Mouse (Mus musculus) embryonic facial prominence, embryonic 12.5 days (tissue): ENCODE measurements at regions not wholly inside any gene's neighbourhood (a gene's known extent, or its start where the extent isn't known, plus 50 kb on each side); places are given as distances from the start of the nearest gene placed in this dataset.

ENCODE experiments used
- ATAC-seq: fragments of 200-750 bp; cut with Nextera tagmentation; 2 replicates; pipeline ENCODE4 v1.8.0; 2017; ENCODE audit not compliant: insufficient number of reproducible peaks, insufficient read depth, low FRiP score, low TSS enrichment
- H3K27ac ChIP-seq: fragments of 300-500 bp; sonication (generic); 2 replicates; pipeline ENCODE4 v1.5.1; 2016; ENCODE audit warnings: mild to moderate bottlenecking
- H3K27me3 ChIP-seq: fragments of 300-500 bp; sonication (generic); 2 replicates; pipeline ENCODE4 v1.6.1; 2016; ENCODE audit warnings: mild to moderate bottlenecking, moderate library complexity
- H3K36me3 ChIP-seq: fragments of 300-500 bp; sonication (generic); 2 replicates; pipeline ENCODE4 v1.6.1; 2016; ENCODE audit warnings: mild to moderate bottlenecking
- H3K4me1 ChIP-seq: fragments of 300-500 bp; sonication (generic); 2 replicates; pipeline ENCODE4 v1.6.1; 2016
- H3K4me2 ChIP-seq: fragments of 300-500 bp; sonication (generic); replicated peaks from 2 replicates; pipeline ENCODE4 v1.6.1; 2016; ENCODE audit warnings: mild to moderate bottlenecking, moderate library complexity
- H3K4me3 ChIP-seq: fragments of 300-500 bp; sonication (generic); 2 replicates; pipeline ENCODE4 v1.5.1; 2016; ENCODE audit warnings: mild to moderate bottlenecking
- H3K9ac ChIP-seq: fragments of 300-500 bp; sonication (generic); 2 replicates; pipeline ENCODE4 v1.6.1; 2016; ENCODE audit warnings: mild to moderate bottlenecking, moderate library complexity
- H3K9me3 ChIP-seq: fragments of 300-500 bp; sonication (generic); 2 replicates; pipeline ENCODE4 v1.6.1; 2016; ENCODE audit warnings: mild to moderate bottlenecking, moderate library complexity
- WGBS: fragments of 180-500 bp; shearing (Covaris S2); methylation state at CpG from one replicate; pipeline ENCODE4 v1.1.7; 2016; 5-methylcytosine and 5-hydroxymethylcytosine counted together

DNA sequence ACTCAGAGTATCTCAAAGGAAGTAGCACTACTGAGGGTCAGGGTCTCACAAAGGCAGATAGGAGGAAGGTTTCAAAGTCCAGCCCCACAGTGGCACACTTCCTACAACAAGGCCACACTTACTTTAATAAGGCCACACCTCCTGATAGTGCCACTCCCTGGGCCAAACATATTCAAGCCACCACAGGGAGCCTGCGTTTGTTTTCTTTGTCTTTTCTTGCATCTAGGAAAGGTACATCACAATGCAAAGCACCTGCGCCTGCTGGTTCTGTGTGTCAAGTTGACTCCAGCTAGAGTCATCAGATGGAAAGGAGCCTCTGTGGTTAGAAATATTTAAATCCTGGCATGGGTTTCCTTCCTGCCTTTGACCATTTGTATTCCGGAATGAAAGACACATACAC, 355.4 kb upstream of the Castor2 start:
- H3K27me3 ChIP-seq: no peaks in the 10 kb centered on the region
- WGBS: 83% methylated on average over 3 of the region's 3 CpGs
- H3K4me3 ChIP-seq: no peak overlapping the region
- no peaks in the 10 kb centered on the region for H3K9me3 ChIP-seq
- ATAC-seq: no peak
- H3K27ac ChIP-seq: no peak overlapping the region
- H3K4me2 ChIP-seq: no peak overlapping the region
- no peak overlapping the region for H3K9ac ChIP-seq
- H3K36me3 ChIP-seq: no peaks in the 10 kb centered on the region
- H3K4me1 ChIP-seq: no peaks in the 10 kb centered on the region

DNA sequence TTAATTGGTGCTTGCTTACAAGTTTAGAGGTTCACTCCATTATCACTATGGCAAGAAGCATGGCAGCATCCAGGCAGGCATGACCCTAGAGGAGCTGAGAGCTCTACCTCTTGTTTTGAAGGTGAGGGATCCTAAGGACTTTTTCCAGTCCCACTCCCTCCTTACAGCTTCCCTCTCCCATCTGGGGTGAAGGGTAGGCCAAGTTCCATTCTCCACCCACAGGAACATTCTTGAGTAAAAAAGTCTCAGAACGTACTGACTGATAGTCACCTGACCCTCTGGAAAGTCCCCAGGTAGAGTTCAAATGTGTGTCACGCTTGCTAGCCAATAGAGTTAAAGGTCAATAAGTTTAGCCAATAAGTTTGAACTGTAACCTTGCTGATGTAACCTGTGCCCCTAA, 355.9 kb upstream of the Castor2 start:
- no peaks in the 10 kb centered on the region for H3K36me3 ChIP-seq
- no peaks in the 10 kb centered on the region for H3K4me1 ChIP-seq
- H3K27ac ChIP-seq: no peak overlapping the region
- H3K9me3 ChIP-seq: no peaks in the 10 kb centered on the region
- H3K4me2 ChIP-seq: no peak overlapping the region
- WGBS: 79% methylated on average over 2 of the region's 2 CpGs
- H3K4me3 ChIP-seq: no peak overlapping the region
- no peaks in the 10 kb centered on the region for H3K27me3 ChIP-seq
- no peak overlapping the region for H3K9ac ChIP-seq
- ATAC-seq: no peak

DNA sequence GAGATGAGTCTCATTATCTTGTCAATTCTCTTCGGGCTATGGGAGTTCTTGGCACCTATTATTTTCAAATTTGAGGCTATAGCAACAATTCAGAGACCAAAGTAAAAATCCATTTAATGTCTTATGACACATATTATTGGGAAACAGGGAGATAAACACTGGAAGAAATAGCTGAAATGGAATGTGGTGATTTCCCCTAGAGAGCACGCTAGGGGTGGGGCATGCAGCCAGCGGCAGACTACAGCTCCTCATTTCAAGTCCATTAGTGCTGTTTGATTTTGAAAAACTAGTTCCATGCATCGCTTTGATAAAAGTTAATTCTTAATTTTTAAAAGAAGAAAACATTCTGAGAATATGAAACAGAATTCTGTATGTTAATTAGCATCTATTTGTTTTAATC, 367.6 kb upstream of the Castor2 start:
- no peaks in the 10 kb centered on the region for H3K9me3 ChIP-seq
- no peaks in the 10 kb centered on the region for H3K36me3 ChIP-seq
- ATAC-seq: no peak
- H3K4me2 ChIP-seq: no peak overlapping the region
- H3K9ac ChIP-seq: no peak overlapping the region
- H3K4me3 ChIP-seq: no peak overlapping the region
- WGBS: 80% methylated on average over 4 of the region's 4 CpGs
- no peaks in the 10 kb centered on the region for H3K27me3 ChIP-seq
- H3K4me1 ChIP-seq: no peaks in the 10 kb centered on the region
- no peak overlapping the region for H3K27ac ChIP-seq

GRCm38 (mm10) chr5:133718187-133719078, 381.1 kb upstream of the Castor2 start:
- Histone ChIP-seq H3K27me3 (no peaks in the 10 kb centered on the region), H3K9me3 (no peaks in the 10 kb centered on the region), H3K4me3 (no peak overlapping the region), H3K4me1 (no peaks in the 10 kb centered on the region), H3K9ac (no peak overlapping the region), H3K36me3 (no peaks in the 10 kb centered on the region), H3K4me2 (no peak overlapping the region), H3K27ac (no peak overlapping the region)
- WGBS: 53% methylated on average over 10 of the region's 10 CpGs
- ATAC-seq: no peak

DNA sequence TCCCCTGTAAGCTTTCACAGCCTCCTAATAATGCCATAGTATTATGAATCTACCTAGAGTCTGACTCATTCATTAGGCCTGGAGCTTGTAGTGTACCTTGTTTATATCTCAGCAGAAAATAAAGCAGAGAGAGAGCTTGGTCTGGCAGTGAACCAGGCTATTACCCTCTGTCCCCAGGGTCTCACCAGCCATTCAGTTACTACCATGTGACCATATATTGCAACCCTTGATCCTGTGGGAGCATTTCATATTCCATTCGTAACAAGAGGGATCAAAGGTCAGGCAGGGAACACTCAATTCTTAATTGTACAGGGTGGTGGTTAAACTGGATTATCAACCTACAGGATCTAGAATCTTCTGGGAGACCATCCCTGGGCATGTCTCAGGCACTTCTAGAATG, 383.7 kb upstream of the Castor2 start:
- Histone ChIP-seq H3K27ac (no peak overlapping the region), H3K27me3 (no peaks in the 10 kb centered on the region), H3K36me3 (no peaks in the 10 kb centered on the region), H3K9me3 (no peaks in the 10 kb centered on the region), H3K4me2 (no peak overlapping the region), H3K9ac (no peak overlapping the region), H3K4me1 (no peaks in the 10 kb centered on the region), H3K4me3 (no peak overlapping the region)
- no peak for ATAC-seq
- 69% methylated on average over 1 of the region's 1 CpGs for WGBS

- 66% methylated on average over 3 of the region's 3 CpGs for WGBS
- no peak overlapping the region for H3K4me3 ChIP-seq
- ATAC-seq: no peak
- no peaks in the 10 kb centered on the region for H3K9me3 ChIP-seq
- no peak overlapping the region for H3K9ac ChIP-seq
- H3K4me2 ChIP-seq: no peak overlapping the region
- H3K36me3 ChIP-seq: no peaks in the 10 kb centered on the region
- no peak overlapping the region for H3K27ac ChIP-seq
- no peaks in the 10 kb centered on the region for H3K27me3 ChIP-seq
- no peaks in the 10 kb centered on the region for H3K4me1 ChIP-seq
Observed at GRCm38 (mm10) chr5:133712652-133713051, 386.9 kb upstream of the Castor2 start.

- H3K4me2 ChIP-seq: no peak overlapping the region
- 61% methylated on average over 8 of the region's 8 CpGs for WGBS
- no peak for ATAC-seq
- H3K9me3 ChIP-seq: no peaks in the 10 kb centered on the region
- H3K27ac ChIP-seq: no peak overlapping the region
- H3K4me1 ChIP-seq: no peaks in the 10 kb centered on the region
- no peaks in the 10 kb centered on the region for H3K36me3 ChIP-seq
- H3K27me3 ChIP-seq: no peaks in the 10 kb centered on the region
- H3K4me3 ChIP-seq: no peak overlapping the region
- no peak overlapping the region for H3K9ac ChIP-seq
Observed at GRCm38 (mm10) chr5:133708881-133709280, 390.6 kb upstream of the Castor2 start.

GRCm38 (mm10) chr5:133686206-133686605, 413.3 kb upstream of the Castor2 start:
- Histone ChIP-seq H3K27me3 (no peaks in the 10 kb centered on the region), H3K4me2 (no peak overlapping the region), H3K4me1 (no peaks in the 10 kb centered on the region), H3K9ac (no peak overlapping the region), H3K27ac (no peak overlapping the region), H3K36me3 (no peaks in the 10 kb centered on the region), H3K9me3 (no peaks in the 10 kb centered on the region), H3K4me3 (no peak overlapping the region)
- WGBS: 82% methylated on average over 2 of the region's 2 CpGs
- ATAC-seq: no peak

DNA sequence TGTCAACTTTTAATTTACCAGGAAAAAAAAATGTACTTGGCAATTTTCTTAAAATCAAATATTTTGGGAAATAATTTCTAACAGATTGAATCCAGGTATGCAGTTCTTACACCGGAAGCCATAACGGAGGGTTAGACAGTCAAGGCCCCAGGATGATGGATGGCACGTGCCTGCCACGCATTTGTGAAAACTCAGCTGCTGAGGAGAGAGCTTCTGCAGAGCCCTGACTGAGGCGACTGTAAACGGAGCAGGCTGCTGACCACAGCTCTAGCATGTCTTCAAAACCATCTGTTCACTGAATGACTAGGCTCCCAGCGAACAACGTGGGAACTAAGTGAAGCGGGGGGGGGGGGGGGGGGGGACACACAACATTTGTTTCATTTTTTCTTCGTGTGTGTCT, 416.5 kb upstream of the Castor2 start:
- Histone ChIP-seq H3K4me1 (no peaks in the 10 kb centered on the region), H3K27ac (no peak overlapping the region), H3K4me2 (no peak overlapping the region), H3K4me3 (no peak overlapping the region), H3K36me3 (no peaks in the 10 kb centered on the region), H3K9me3 (no peaks in the 10 kb centered on the region), H3K9ac (no peak overlapping the region), H3K27me3 (no peaks in the 10 kb centered on the region)
- WGBS: 44% methylated on average over 10 of the region's 10 CpGs
- no peak for ATAC-seq

DNA sequence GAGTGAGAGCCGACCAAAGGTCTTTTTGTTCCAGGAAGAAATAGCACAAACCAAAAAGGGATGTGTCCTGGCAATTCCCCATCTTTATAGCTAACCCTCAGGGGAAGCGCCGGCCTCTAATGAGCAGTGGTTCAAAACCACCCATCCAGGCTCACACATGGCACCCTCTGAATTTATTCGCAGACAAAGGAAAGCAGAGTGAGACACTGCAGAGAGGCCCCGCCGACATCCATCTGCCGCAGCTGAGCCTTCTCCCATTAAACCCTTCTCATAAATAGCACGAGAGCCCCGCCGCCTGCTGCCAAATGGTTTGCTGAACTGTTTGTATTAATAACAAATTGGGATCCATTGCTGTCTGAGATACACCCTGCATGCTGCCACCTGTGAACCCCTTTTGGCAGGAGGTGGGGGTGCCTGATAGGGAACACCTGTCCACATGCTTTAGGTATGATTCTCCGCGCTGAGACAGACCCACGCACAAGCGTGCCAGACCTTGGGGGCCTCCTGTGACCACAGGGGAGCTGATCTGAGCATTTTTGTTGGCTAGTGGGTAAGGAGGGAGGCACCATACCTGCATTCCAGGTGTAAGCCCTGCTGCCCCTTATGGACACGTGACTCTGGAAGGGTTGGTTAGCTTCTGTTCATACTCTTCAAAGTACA, 422.6 kb upstream of the Castor2 start:
- H3K9me3 ChIP-seq: no peaks in the 10 kb centered on the region
- H3K4me2 ChIP-seq: no peak overlapping the region
- no peak for ATAC-seq
- no peaks in the 10 kb centered on the region for H3K27me3 ChIP-seq
- no peaks in the 10 kb centered on the region for H3K36me3 ChIP-seq
- H3K27ac ChIP-seq: no peak overlapping the region
- peaks cover under 1% of the 10 kb centered on the region; the same call in 1 of the 2 replicates for H3K4me1 ChIP-seq
- no peak overlapping the region for H3K4me3 ChIP-seq
- no peak overlapping the region for H3K9ac ChIP-seq
- 85% methylated on average over 15 of the region's 15 CpGs for WGBS

DNA sequence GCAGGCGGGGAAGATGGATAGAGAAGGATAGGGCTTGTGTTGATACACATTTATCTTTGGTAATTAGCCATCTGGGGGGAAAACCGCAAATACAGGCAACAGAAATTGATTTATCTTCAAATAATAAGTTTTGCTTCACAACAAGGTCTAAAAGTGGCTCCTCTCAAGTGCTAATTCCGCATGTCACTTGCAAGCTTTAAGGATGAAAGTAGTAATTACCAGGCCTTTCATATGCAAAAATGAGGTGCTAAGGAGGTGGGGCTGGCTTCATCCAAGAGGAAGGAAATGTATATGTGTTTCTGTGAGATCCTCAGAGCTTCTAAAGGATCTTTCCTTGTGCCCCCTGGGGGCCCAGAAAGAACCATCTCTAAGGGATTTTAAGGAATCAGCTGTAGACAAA, 423.9 kb upstream of the Castor2 start:
- no peaks in the 10 kb centered on the region for H3K36me3 ChIP-seq

DNA sequence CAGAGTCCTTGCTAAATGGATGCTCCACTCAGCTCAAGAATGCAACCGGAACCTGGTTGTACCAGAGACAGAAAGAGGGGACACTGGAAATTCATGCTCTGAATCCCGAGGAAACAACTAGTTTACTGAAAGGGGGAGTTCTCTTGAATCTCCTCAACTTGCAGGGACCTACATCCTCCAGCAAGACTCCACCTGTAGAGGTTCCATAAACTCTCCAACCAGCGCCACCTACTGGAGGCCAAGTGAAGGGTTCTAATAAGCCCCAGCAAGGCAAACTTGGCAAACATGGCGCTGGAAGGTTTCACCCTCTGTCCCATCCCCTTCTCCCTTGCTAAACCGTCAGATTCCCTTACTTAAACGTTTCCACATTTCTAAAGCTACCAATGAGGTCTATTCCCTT, 433.0 kb upstream of the Castor2 start:
- no peaks in the 10 kb centered on the region for H3K27me3 ChIP-seq
- WGBS: 38% methylated on average over 6 of the region's 6 CpGs
- no peak for ATAC-seq

More for the DNA sequence above, 423.9 kb upstream of the Castor2 start:
- H3K4me3 ChIP-seq: no peak overlapping the region
- H3K9ac ChIP-seq: no peak overlapping the region
- peaks cover 6% of the 10 kb centered on the region for H3K4me1 ChIP-seq
- ATAC-seq: no peak
- H3K27me3 ChIP-seq: no peaks in the 10 kb centered on the region
- no peak overlapping the region for H3K27ac ChIP-seq
- H3K4me2 ChIP-seq: no peak overlapping the region
- no peaks in the 10 kb centered on the region for H3K9me3 ChIP-seq
- 66% methylated on average over 3 of the region's 3 CpGs for WGBS

More for the DNA sequence above, 433.0 kb upstream of the Castor2 start:
- no peak overlapping the region for H3K27ac ChIP-seq
- H3K4me2 ChIP-seq: no peak overlapping the region
- H3K4me1 ChIP-seq: peaks cover 9% of the 10 kb centered on the region
- H3K36me3 ChIP-seq: no peaks in the 10 kb centered on the region
- no peaks in the 10 kb centered on the region for H3K9me3 ChIP-seq
- no peak overlapping the region for H3K4me3 ChIP-seq
- no peak overlapping the region for H3K9ac ChIP-seq
